Mouse (Mus musculus) brain, embryonic 14.5 days (tissue): ENCODE data around the gene Itpr1. TPM values are rescaled to one million over a fixed set of nuclear protein-coding genes. Genes with fewer than 3 reads are reported as not detected.
A peak's percentile ranks its signal among the peaks of the same experiment; 100 is the strongest.

Source experiments
- DNase-seq: peaks from one replicate; pipeline ENCODE4 v3.0.0-alpha.2; 2011; ENCODE audit warnings: low read depth
- CTCF ChIP-seq: fragments of 200-500 bp; IDR thresholded peaks from 2 replicates; pipeline ENCODE4 v1.5.1; 2012; ENCODE audit warnings: inconsistent platforms, mild to moderate bottlenecking, moderate library complexity, borderline replicate concordance; ENCODE audit not compliant: insufficient read depth, insufficient read length; ENCODE audit errors: extremely low read depth
- POLR2A ChIP-seq: fragments of 200-500 bp; IDR thresholded peaks from 2 replicates; pipeline ENCODE4 v1.6.1; 2012; ENCODE audit warnings: mild to moderate bottlenecking, inconsistent platforms, borderline replicate concordance; ENCODE audit not compliant: poor library complexity, insufficient read depth, insufficient read length, severe bottlenecking; ENCODE audit errors: extremely low read depth
- polyA plus RNA-seq: library from polyadenylated mRNA; depleted of rRNA; stranded (reverse); fragments of >200 nt; gene quantifications from 2 replicates; pipeline ENCODE4 v1.2.3, GENCODE M21; 2012

Itpr1 gene
- polyA plus RNA-seq, 1 experiment, result 9.9 TPM

DNA sequence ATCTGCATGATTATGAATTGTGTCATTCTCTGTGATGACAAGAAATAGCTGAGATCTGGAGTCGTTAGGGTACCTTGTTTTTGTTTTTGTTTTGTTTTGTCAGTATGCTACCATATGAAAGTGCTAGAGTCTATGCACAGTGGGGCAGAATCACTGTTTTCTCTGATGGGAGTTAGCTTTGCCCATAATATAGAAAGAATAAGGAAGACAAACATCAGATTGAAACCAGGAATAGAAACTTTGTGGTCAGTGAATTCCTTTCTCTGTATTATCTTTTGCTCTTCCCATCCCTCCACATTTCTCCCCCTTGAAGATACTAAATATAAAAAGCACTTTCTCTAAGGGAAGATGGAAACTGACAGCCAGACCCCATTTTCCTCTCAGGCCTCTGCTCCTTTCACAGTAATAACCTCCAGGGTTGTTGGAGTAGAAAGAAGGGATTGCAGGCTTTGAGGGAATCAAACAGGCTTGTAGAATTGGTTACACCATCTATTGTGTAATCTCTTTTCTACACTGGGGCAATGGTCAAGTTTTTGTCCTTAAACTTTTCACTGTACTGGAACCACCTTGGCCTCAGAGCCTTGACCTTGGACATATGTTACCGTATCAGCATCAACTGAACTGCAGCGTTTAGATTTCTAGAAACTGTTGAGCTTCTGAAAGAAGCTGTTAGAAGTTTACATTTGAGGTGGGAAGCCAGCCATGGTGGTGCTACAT is 33.6 kb downstream of the Itpr1 start:
- TF ChIP-seq CTCF, result no peak

GRCm38 (mm10) chr6:108247211-108247610 is 34.3 kb downstream of the Itpr1 start:
- no peak for DNase-seq
- TF ChIP-seq POLR2A, result no peak
- TF ChIP-seq CTCF, result no peak

More for the DNA sequence above, 33.6 kb downstream of the Itpr1 start:
- no peak for DNase-seq

DNA sequence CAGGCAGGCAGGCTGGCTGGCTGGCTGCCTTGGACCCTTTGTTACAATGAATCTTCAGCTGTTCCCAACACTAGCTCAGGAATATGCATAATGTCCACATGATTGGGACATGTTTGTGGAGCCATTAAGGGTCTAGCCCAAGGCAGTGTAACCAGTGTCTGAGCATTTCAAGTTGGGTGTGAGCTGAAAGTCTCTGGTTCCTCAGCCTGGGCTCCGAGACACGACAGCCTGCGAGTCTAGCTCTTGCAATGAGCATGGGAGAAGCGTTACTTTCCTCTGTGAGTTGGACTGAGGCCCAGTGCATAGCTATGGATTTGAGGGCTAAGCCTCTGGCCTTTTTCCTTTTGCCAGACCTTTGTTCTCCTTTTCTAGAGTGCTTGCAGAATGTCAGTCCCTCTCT is 35.6 kb downstream of the Itpr1 start:
- DNase-seq, result peak; percentile 91
- TF ChIP-seq CTCF, result no peak
- no peak for TF ChIP-seq POLR2A

- TF ChIP-seq POLR2A, result no peak
- no peak for TF ChIP-seq CTCF
- peak; percentile 71 for DNase-seq
Measured at GRCm38 (mm10) chr6:108249031-108249917, 36.4 kb downstream of the Itpr1 start.

- TF ChIP-seq POLR2A (no peak), CTCF (no peak)
- DNase-seq, result peak; percentile 71
Measured at GRCm38 (mm10) chr6:108249918-108250225, 37.0 kb downstream of the Itpr1 start.

GRCm38 (mm10) chr6:108250416-108250815 is 37.5 kb downstream of the Itpr1 start:
- TF ChIP-seq POLR2A (no peak), CTCF (no peak)
- DNase-seq, result no peak

DNA sequence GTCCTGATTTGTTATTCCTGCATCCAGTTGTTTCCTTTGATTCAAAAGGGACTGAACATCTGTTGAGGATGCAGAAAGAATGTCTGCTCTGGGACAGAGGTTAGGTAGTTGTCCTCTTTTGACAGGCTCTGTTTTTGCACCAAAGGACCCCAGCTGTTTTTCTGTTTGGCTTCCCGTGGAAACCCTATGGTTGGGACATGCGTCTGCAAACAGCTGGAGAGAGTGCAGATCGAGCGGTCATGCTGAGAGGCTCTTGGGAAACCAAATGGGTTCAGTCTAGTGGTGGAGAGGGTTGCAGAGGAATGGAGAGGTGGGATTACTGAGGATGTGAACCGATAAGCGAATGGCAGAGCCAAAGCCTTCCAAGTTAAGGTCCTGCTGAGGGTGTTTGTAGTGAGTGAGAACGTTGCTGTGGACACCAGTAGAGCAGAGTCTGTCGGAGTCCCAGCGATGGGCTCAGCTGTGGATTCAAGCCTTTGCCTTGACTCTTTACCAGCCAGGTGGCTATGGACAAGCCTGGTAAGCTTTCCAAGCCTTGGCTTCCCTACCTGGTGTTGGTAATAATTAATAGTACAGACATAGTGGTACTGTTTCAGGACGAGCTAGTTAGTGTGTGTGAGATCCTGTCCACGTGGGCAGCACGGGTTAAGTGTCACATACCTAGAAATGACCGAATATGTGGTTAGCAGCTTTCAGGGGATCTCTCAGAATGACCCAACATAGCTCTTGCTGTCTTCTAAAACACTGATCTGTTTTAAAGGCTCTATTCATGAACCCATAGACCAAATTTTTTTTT is 39.9 kb downstream of the Itpr1 start:
- DNase-seq, result no peak
- TF ChIP-seq CTCF, result no peak
- TF ChIP-seq POLR2A, result no peak

DNA sequence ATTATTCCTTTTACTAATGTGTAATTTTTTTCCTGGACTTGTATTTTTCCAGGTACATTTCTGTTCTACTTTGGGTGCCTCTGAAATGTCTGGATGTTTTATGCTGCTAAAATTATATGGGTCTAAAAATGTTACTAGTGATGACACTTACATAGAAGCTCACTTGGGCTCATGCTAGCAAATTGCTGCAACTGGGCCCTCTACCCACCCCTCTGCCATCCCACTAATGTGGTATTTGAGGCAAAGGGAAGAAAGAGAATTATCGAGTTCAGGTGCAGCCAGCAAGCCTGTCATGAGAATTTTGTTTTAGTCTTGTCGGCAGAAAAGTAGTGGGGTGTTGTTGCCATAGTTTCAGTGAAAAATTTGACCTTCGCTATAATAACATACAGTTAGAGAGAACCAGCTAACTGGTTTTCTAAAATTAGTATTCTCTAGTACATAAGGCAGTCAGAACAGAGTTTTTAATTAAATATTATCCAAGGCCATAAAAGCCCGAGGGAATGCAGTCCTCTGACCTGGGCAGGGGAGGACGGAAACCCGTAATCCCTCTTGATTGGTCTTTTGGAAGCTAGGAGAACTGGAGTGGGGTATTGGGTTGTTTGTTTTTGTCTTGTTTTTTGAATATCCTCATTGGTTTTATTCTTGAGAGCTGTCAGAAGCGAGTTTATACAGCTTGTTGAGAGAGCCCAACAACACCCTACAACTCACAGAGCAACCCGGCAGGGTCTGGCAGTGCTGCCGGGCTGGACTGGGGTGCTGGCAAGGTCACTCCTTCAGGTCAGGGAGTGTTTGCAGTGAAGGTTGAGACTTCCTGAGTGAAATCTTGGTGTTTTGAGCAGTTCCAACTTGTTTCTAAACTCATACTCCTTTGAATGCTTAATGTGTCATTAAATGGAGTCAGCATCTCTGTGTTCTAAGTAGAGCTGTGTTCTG is 41.5 kb downstream of the Itpr1 start:
- TF ChIP-seq CTCF (no peak), POLR2A (no peak)
- DNase-seq, result no peak

DNA sequence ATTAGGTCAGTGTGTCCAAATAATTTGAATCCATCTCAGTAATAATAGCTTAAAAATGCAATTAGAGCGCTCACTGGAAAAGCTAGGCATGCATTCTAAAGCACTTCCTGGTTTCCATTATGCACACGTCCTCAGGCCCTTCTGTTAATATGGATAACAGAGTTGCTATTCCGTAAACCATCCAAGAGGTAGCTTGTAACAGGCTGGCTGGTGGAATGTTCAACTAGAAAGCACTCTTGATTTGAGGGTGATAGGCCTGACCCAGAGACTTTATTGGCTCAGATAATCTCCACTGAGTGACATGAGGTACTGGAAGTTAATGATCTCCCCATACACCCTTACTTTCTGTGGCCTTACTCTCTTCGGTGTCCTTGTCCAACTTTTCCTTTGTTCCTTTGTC is 43.0 kb downstream of the Itpr1 start:
- DNase-seq, result no peak
- TF ChIP-seq POLR2A (no peak), CTCF (no peak)

DNA sequence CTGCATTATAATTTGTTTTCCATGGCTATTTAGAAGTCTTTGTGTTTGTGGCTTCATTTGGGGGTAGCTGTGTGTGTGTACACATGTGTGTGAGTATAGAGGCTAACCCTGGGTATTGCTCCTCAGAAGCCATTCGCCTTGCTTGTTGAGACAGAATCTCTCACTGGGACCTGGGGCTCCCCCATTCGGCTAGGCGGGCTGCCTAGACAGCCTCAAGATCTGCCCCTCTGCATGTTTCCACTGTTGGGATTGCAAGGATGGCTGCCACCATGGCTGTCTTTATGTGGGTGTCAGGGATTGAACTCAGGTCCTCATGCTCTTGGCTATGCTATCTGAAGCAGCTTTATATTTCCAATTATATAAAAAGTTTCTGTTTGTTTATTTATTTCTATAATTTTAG is 44.3 kb downstream of the Itpr1 start:
- no peak for DNase-seq
- no peak for TF ChIP-seq CTCF
- TF ChIP-seq POLR2A, result no peak
